15 mouse cellular contexts compared by ENCODE assay signal in genomic region chr11:62022718-62023493, GRCm38 (mm10).
DNase-seq lines count a peak whose midpoint lies in the region; ATAC-seq and TF ChIP-seq lines count a peak whose summit lies in the region.
"Had no signal": no experiment of that assay in that cellular context is flagged by ENCODE, and none has a peak within 500 bp of the region (broad histone marks: within the 10 kb centered on the region; RNA-seq: fewer than 3 reads in every experiment).

No protein-coding gene starts in this region.

- H3K4me2 ChIP-seq in forebrain, embryonic 13.5 days: no peak overlapping the region
- no peak overlapping the region for H3K4me2 ChIP-seq in forebrain, embryonic 15.5 days (replicated peaks)
- no peak overlapping the region for H3K4me2 ChIP-seq in kidney, postnatal 0 days (ENCODE audit: low read length)
- no peak overlapping the region for H3K4me2 ChIP-seq in kidney, embryonic 14.5 days (replicated peaks; ENCODE audit: low read depth, low read length)
- no peak overlapping the region for H3K4me2 ChIP-seq in embryonic facial prominence, embryonic 15.5 days (replicated peaks)
- H3K4me2 ChIP-seq: hindbrain, embryonic 12.5 days; liver, embryonic 15.5 days had no signal

- no peaks in the 10 kb centered on the region for H3K79me2 ChIP-seq in C2C12 (ENCODE audit: control insufficient read depth, insufficient read depth)

- H3K27me3 ChIP-seq in forebrain, embryonic 13.5 days: no peaks in the 10 kb centered on the region
- no peaks in the 10 kb centered on the region for H3K27me3 ChIP-seq in forebrain, embryonic 15.5 days
- no peaks in the 10 kb centered on the region for H3K27me3 ChIP-seq in kidney, postnatal 0 days (ENCODE audit: insufficient read depth, low read length)
- H3K27me3 ChIP-seq in kidney, embryonic 14.5 days (ENCODE audit: control insufficient read depth, insufficient read depth, low read length): no peaks in the 10 kb centered on the region
- no peaks in the 10 kb centered on the region for H3K27me3 ChIP-seq in C2C12 (ENCODE audit: control insufficient read depth, insufficient read depth, insufficient read length)
- no peaks in the 10 kb centered on the region for H3K27me3 ChIP-seq in embryonic facial prominence, embryonic 15.5 days
- H3K27me3 ChIP-seq: hindbrain, embryonic 12.5 days; liver, embryonic 15.5 days had no signal

- no peak overlapping the region for H3K4me3 ChIP-seq in forebrain, embryonic 13.5 days
- no peak overlapping the region for H3K4me3 ChIP-seq in forebrain, embryonic 15.5 days
- H3K4me3 ChIP-seq in kidney, postnatal 0 days (replicated peaks; ENCODE audit: low read depth, low read length): no peak overlapping the region
- H3K4me3 ChIP-seq in kidney, embryonic 14.5 days (ENCODE audit: low read length): no peak overlapping the region
- H3K4me3 ChIP-seq in C2C12 (ENCODE audit: insufficient read depth, poor library complexity, severe bottlenecking): no peak overlapping the region
- no peak overlapping the region for H3K4me3 ChIP-seq in embryonic facial prominence, embryonic 15.5 days (replicated peaks)
- H3K4me3 ChIP-seq: hindbrain, embryonic 12.5 days; liver, embryonic 15.5 days had no signal

- H3K9me3 ChIP-seq in forebrain, embryonic 13.5 days (replicated peaks): no peaks in the 10 kb centered on the region
- no peaks in the 10 kb centered on the region for H3K9me3 ChIP-seq in forebrain, embryonic 15.5 days
- H3K9me3 ChIP-seq in kidney, postnatal 0 days (replicated peaks; ENCODE audit: low read length): no peaks in the 10 kb centered on the region
- no peaks in the 10 kb centered on the region for H3K9me3 ChIP-seq in kidney, embryonic 14.5 days (ENCODE audit: control insufficient read depth, low read length)
- no peaks in the 10 kb centered on the region for H3K9me3 ChIP-seq in embryonic facial prominence, embryonic 15.5 days (replicated peaks)
- H3K9me3 ChIP-seq: hindbrain, embryonic 12.5 days; liver, embryonic 15.5 days had no signal

- no peak for TF ChIP-seq CTCF in kidney, postnatal 0 days (IDR thresholded peaks at IDR 0.05; ENCODE audit: low read depth)
- no peak for TF ChIP-seq CTCF in C2C12 (IDR thresholded peaks at IDR 0.05; ENCODE audit: control insufficient read depth, insufficient read depth, insufficient read length)

- H3K27ac ChIP-seq in forebrain, embryonic 13.5 days: peak overlapping the region; percentile 48
- no peak overlapping the region for H3K27ac ChIP-seq in forebrain, embryonic 15.5 days (replicated peaks)
- peak overlapping the region; percentile 84; the same call in 1 of the 2 replicates for H3K27ac ChIP-seq in kidney, postnatal 0 days
- H3K27ac ChIP-seq in kidney, embryonic 14.5 days (ENCODE audit: low read depth, low read length): no peak overlapping the region; the same call in 1 of the 2 replicates
- 0 out of 2 replicates have a peak overlapping the region, but pooled peaks have one; percentile 8 for H3K27ac ChIP-seq in embryonic facial prominence, embryonic 15.5 days (replicated peaks)
- H3K27ac ChIP-seq: liver, embryonic 15.5 days had no signal

- DNase-seq in kidney, postnatal 0 days (ENCODE audit: low spot score): no peak
- DNase-seq in embryo, embryonic 9.5 days (ENCODE audit: extremely low spot score): no peak
- DNase-seq in gastrocnemius, postnatal 10 days: no peak
- DNase-seq: adrenal gland, postnatal 10 days; gastrocnemius, postnatal 36 days; kidney, adult 9 months had no signal

- ATAC-seq in forebrain, embryonic 13.5 days: no peak
- ATAC-seq in forebrain, embryonic 15.5 days (replicated peaks): no peak
- no peak for ATAC-seq in kidney, postnatal 0 days (replicated peaks; ENCODE audit: low FRiP score, low read depth)
- no peak for ATAC-seq in kidney, embryonic 14.5 days (ENCODE audit: low FRiP score, low TSS enrichment)
- peak; percentile 68; the same call in 1 of the 2 replicates for ATAC-seq in embryonic facial prominence, embryonic 15.5 days (ENCODE audit: insufficient number of reproducible peaks, low FRiP score, low TSS enrichment, low read depth)
- ATAC-seq: CD4-positive, CD25-positive, alpha-beta regulatory T cell, adult 4 months; midbrain, embryonic 16.5 days had no signal

- H3K36me3 ChIP-seq in forebrain, embryonic 13.5 days (ENCODE audit: poor library complexity, severe bottlenecking): no peaks in the 10 kb centered on the region
- H3K36me3 ChIP-seq in forebrain, embryonic 15.5 days: no peaks in the 10 kb centered on the region
- no peaks in the 10 kb centered on the region for H3K36me3 ChIP-seq in kidney, postnatal 0 days (ENCODE audit: insufficient read depth, low read length)
- no peaks in the 10 kb centered on the region for H3K36me3 ChIP-seq in kidney, embryonic 14.5 days (ENCODE audit: control insufficient read depth, insufficient read depth, low read length)
- H3K36me3 ChIP-seq in C2C12 (ENCODE audit: control insufficient read depth, insufficient read depth): no peaks in the 10 kb centered on the region
- no peaks in the 10 kb centered on the region for H3K36me3 ChIP-seq in embryonic facial prominence, embryonic 15.5 days
- H3K36me3 ChIP-seq: hindbrain, embryonic 12.5 days had no signal

- 85% methylated on average over 8 of the region's 8 CpGs for WGBS in forebrain, embryonic 13.5 days
- WGBS in forebrain, embryonic 15.5 days: 81% methylated on average over 8 of the region's 8 CpGs
- 80% methylated on average over 8 of the region's 8 CpGs for WGBS in kidney, postnatal 0 days
- 85% methylated on average over 8 of the region's 8 CpGs for WGBS in kidney, embryonic 14.5 days
- WGBS in embryonic facial prominence, embryonic 15.5 days: 46% methylated on average over 8 of the region's 8 CpGs

- H3K4me1 ChIP-seq in forebrain, embryonic 13.5 days: peaks cover 23% of the 10 kb centered on the region
- peaks cover 32% of the 10 kb centered on the region for H3K4me1 ChIP-seq in forebrain, embryonic 15.5 days
- H3K4me1 ChIP-seq in kidney, postnatal 0 days (replicated peaks; ENCODE audit: insufficient read depth, low read length): 0 out of 2 replicates have a peak, but pooled peaks cover 5% of the 10 kb centered on the region
- H3K4me1 ChIP-seq in kidney, embryonic 14.5 days (ENCODE audit: control insufficient read depth, insufficient read depth, low read length): no peaks in the 10 kb centered on the region
- H3K4me1 ChIP-seq in embryonic facial prominence, embryonic 15.5 days: peaks cover 22% of the 10 kb centered on the region

- H3K79me3 ChIP-seq in C2C12 (ENCODE audit: low read depth): no peaks in the 10 kb centered on the region

- no peak overlapping the region for H3ac ChIP-seq in C2C12 (ENCODE audit: control insufficient read depth, insufficient read length, low read depth)

- H3K9ac ChIP-seq in forebrain, embryonic 13.5 days: no peak overlapping the region
- no peak overlapping the region for H3K9ac ChIP-seq in forebrain, embryonic 15.5 days (replicated peaks)
- H3K9ac ChIP-seq in kidney, postnatal 0 days (ENCODE audit: low read depth, low read length): no peak overlapping the region
- H3K9ac ChIP-seq in kidney, embryonic 14.5 days (ENCODE audit: low read depth, low read length): no peak overlapping the region
- H3K9ac ChIP-seq in embryonic facial prominence, embryonic 15.5 days: no peak overlapping the region
- H3K9ac ChIP-seq: hindbrain, embryonic 12.5 days; liver, embryonic 15.5 days had no signal

TF ChIP-seq in C2C12, 6 proteins besides CTCF, POLR2A, EP300 and RAD21:
- no peak for TF ChIP-seq FOSL1 (IDR thresholded peaks at IDR 0.05; ENCODE audit: insufficient read depth, low read length, poor library complexity, severe bottlenecking)
- no peak for TF ChIP-seq MYOD1 (IDR thresholded peaks at IDR 0.05; ENCODE audit: control insufficient read depth, insufficient read length, low read depth)
- TF ChIP-seq MAX (IDR thresholded peaks at IDR 0.05): peak; percentile 66
- no peak for TF ChIP-seq CEBPB (IDR thresholded peaks at IDR 0.05; ENCODE audit: low read depth)
- no peak for TF ChIP-seq MYOG (IDR thresholded peaks at IDR 0.05; ENCODE audit: control insufficient read depth, extremely low read depth, insufficient read length)
- no peak for TF ChIP-seq USF1 (IDR thresholded peaks at IDR 0.05; ENCODE audit: low read depth)
TF ChIP-seq in C2C12: peak in this region for 1.

Comparison
In these comparisons a context has a peak if more than half of its experiments do, and no peak if none do; other contexts are left out.
1. H3K27ac ChIP-seq: peak in forebrain, embryonic 13.5 days (single experiment), kidney, postnatal 0 days (single experiment) and embryonic facial prominence, embryonic 15.5 days (single experiment); none in forebrain, embryonic 15.5 days (single experiment) and kidney, embryonic 14.5 days (single experiment).